Mouse (Mus musculus) heart, postnatal 0 days (tissue): ENCODE data around the gene Sec24a.

Experiments used
- CTCF ChIP-seq: IDR thresholded peaks from 2 replicates; pipeline ENCODE4 v1.5.1; 2016; ENCODE audit warnings: antibody characterized with exemption, control low read depth, low read depth
- EP300 ChIP-seq: IDR thresholded peaks from 2 replicates; pipeline ENCODE4 v1.6.1; 2016; ENCODE audit warnings: antibody characterized with exemption, low read depth

DNA sequence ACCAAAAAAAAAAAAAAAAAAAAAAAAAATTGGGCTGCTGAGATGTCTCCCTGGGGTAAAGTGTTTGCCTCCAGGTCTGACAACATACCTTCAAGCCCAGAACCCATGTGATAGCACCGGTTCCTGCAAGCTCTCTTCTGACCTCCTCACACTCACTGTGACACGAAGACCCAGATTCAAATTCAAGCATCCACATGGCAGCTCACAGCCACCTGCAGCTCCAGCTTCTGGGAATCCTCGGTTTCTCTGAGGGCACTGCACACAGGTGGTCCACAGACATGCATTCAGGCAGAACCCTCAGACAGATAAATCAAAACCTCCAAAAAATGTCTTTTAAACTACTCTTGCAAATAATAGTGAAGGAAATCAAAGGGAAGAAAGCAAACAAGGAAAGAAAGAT lies 84.0 kb downstream of the Sec24a start:
- TF ChIP-seq CTCF (no peak), EP300 (no peak)
